Comparison of ENCODE assay signal across 30 mouse cellular contexts in genomic region chr7:46542117-46542516, GRCm38 (mm10).
"Had no signal": no experiment of that assay in that cellular context is flagged by ENCODE, and none has a peak within 500 bp of the region (broad histone marks: within the 10 kb centered on the region; RNA-seq: fewer than 3 reads in every experiment).

No protein-coding gene starts in this region.

- DNase-seq: heart, postnatal 10 days; heart, postnatal 14 days; heart, postnatal 36 days; heart, postnatal 4 days; kidney, adult 11 months; kidney, adult 18-20 months; kidney, adult 2 months; kidney, adult 8-10 months; kidney, adult 9 months; kidney, postnatal 10 days; kidney, postnatal 14 days; kidney, postnatal 36 days; kidney, postnatal 4 days; layer of hippocampus, postnatal 36 days had no signal

- H3K27ac ChIP-seq: heart, embryonic 10.5 days; heart, embryonic 13.5 days; heart, embryonic 15.5 days; hindbrain, embryonic 10.5 days; hindbrain, embryonic 12.5 days; hindbrain, embryonic 13.5 days; hindbrain, embryonic 14.5 days; hindbrain, embryonic 15.5 days; hindbrain, postnatal 0 days; intestine, embryonic 15.5 days; kidney, embryonic 15.5 days; kidney, postnatal 0 days; layer of hippocampus, adult 2 months; left cerebral cortex, adult 2 months had no signal

- H3K27me3 ChIP-seq: heart, embryonic 12.5 days; heart, embryonic 13.5 days; heart, embryonic 15.5 days; hindbrain, embryonic 12.5 days; hindbrain, embryonic 13.5 days; hindbrain, embryonic 15.5 days; intestine, embryonic 15.5 days; kidney, embryonic 15.5 days had no signal

- H3K4me3 ChIP-seq: heart, embryonic 10.5 days; heart, embryonic 12.5 days; heart, embryonic 13.5 days; heart, embryonic 15.5 days; hindbrain, embryonic 10.5 days; hindbrain, embryonic 12.5 days; hindbrain, embryonic 13.5 days; hindbrain, embryonic 15.5 days; intestine, embryonic 15.5 days; kidney, embryonic 15.5 days; layer of hippocampus, adult 2 months; left cerebral cortex, adult 2 months had no signal

- H3K36me3 ChIP-seq: heart, embryonic 10.5 days; heart, embryonic 12.5 days; heart, embryonic 13.5 days; heart, embryonic 15.5 days; hindbrain, embryonic 10.5 days; hindbrain, embryonic 15.5 days; intestine, embryonic 15.5 days; kidney, embryonic 15.5 days had no signal

- H3K4me1 ChIP-seq: heart, embryonic 13.5 days; heart, embryonic 15.5 days; hindbrain, embryonic 10.5 days; hindbrain, embryonic 12.5 days; intestine, embryonic 15.5 days; kidney, embryonic 15.5 days had no signal

- H3K4me2 ChIP-seq: heart, embryonic 11.5 days; heart, embryonic 12.5 days; heart, embryonic 13.5 days; heart, embryonic 15.5 days; hindbrain, embryonic 12.5 days; hindbrain, embryonic 13.5 days; hindbrain, embryonic 14.5 days; hindbrain, embryonic 15.5 days; intestine, embryonic 15.5 days; kidney, embryonic 15.5 days had no signal
